Mouse (Mus musculus): ENCODE data around the gene Stx6. TPM values are rescaled to one million over a fixed set of nuclear protein-coding genes. Genes with fewer than 3 reads are reported as not detected.

Stx6 gene
- polyA plus RNA-seq, 1 experiment from 2014 or later = 95.4 TPM

- Histone ChIP-seq H3K27ac (peak overlapping the region; percentile 80), H3K4me3 (no peak overlapping the region; the same call in 1 of the 2 replicates), H3K9me3 (replicated peaks) (no peaks in the 10 kb centered on the region), H3K36me3 (peaks cover 58% of the 10 kb centered on the region), H3K27me3 (ENCODE audit: low read depth, poor library complexity, severe bottlenecking) (no peaks in the 10 kb centered on the region), H3K4me1 (peaks cover 74% of the 10 kb centered on the region)
- DNase-seq (ENCODE audit: low spot score) = peak; percentile 64
- WGBS = 39% methylated on average over 14 of the region's 14 CpGs
These were observed 75.6 kb downstream of the Stx6 start for GRCm38 (mm10) chr1:155233931-155234607.

GRCm38 (mm10) chr1:155235641-155236040 lies 77.1 kb downstream of the Stx6 start:
- WGBS = 26% methylated on average over 2 of the region's 2 CpGs
- Histone ChIP-seq H3K27me3 (ENCODE audit: low read depth, poor library complexity, severe bottlenecking) (no peaks in the 10 kb centered on the region), H3K27ac (0 out of 2 replicates have a peak overlapping the region, but pooled peaks have one; percentile 53), H3K9me3 (replicated peaks) (no peaks in the 10 kb centered on the region), H3K36me3 (peaks cover 71% of the 10 kb centered on the region), H3K4me3 (no peak overlapping the region), H3K4me1 (peaks cover 68% of the 10 kb centered on the region)
- no peak for DNase-seq (ENCODE audit: low spot score)

- WGBS = 79% methylated on average over 13 of the region's 13 CpGs
- DNase-seq (ENCODE audit: low spot score) = no peak
- no peaks in the 10 kb centered on the region for H3K27me3 ChIP-seq (ENCODE audit: low read depth, poor library complexity, severe bottlenecking)
- H3K9me3 ChIP-seq (replicated peaks) = no peaks in the 10 kb centered on the region
- H3K4me3 ChIP-seq = no peak overlapping the region
- peak overlapping the region; percentile 50 for H3K27ac ChIP-seq
- H3K4me1 ChIP-seq = peaks cover 62% of the 10 kb centered on the region
- peaks cover 73% of the 10 kb centered on the region for H3K36me3 ChIP-seq
These were observed 78.0 kb downstream of the Stx6 start for GRCm38 (mm10) chr1:155236306-155237024.

- Histone ChIP-seq H3K36me3 (peaks cover 71% of the 10 kb centered on the region), H3K4me1 (peaks cover 63% of the 10 kb centered on the region), H3K27me3 (ENCODE audit: low read depth, poor library complexity, severe bottlenecking) (no peaks in the 10 kb centered on the region), H3K9me3 (replicated peaks) (no peaks in the 10 kb centered on the region), H3K27ac (peak overlapping the region; percentile 37; the same call in 1 of the 2 replicates), H3K4me3 (no peak overlapping the region)
- no peak for DNase-seq (ENCODE audit: low spot score)
- 88% methylated on average over 11 of the region's 11 CpGs for WGBS
These were observed 78.9 kb downstream of the Stx6 start for GRCm38 (mm10) chr1:155237390-155237789.

- Histone ChIP-seq H3K4me3 (no peak overlapping the region), H3K9me3 (replicated peaks) (no peaks in the 10 kb centered on the region), H3K27ac (no peak overlapping the region), H3K27me3 (ENCODE audit: low read depth, poor library complexity, severe bottlenecking) (no peaks in the 10 kb centered on the region), H3K36me3 (peaks cover 66% of the 10 kb centered on the region), H3K4me1 (peaks cover 57% of the 10 kb centered on the region)
- DNase-seq (ENCODE audit: low spot score) = no peak
- 91% methylated on average over 5 of the region's 5 CpGs for WGBS
These were observed 79.6 kb downstream of the Stx6 start for GRCm38 (mm10) chr1:155238126-155238525.

GRCm38 (mm10) chr1:155239169-155239568 lies 80.7 kb downstream of the Stx6 start:
- H3K4me3 ChIP-seq = no peak overlapping the region
- H3K4me1 ChIP-seq = peaks cover 56% of the 10 kb centered on the region
- 88% methylated on average over 4 of the region's 4 CpGs for WGBS
- no peak for DNase-seq (ENCODE audit: low spot score)
- H3K27ac ChIP-seq = no peak overlapping the region
- H3K9me3 ChIP-seq (replicated peaks) = no peaks in the 10 kb centered on the region
- peaks cover 62% of the 10 kb centered on the region for H3K36me3 ChIP-seq
- no peaks in the 10 kb centered on the region for H3K27me3 ChIP-seq (ENCODE audit: low read depth, poor library complexity, severe bottlenecking)

GRCm38 (mm10) chr1:155239962-155240717 lies 81.6 kb downstream of the Stx6 start:
- 87% methylated on average over 6 of the region's 6 CpGs for WGBS
- Histone ChIP-seq H3K4me3 (no peak overlapping the region), H3K27ac (no peak overlapping the region), H3K9me3 (replicated peaks) (no peaks in the 10 kb centered on the region), H3K36me3 (peaks cover 62% of the 10 kb centered on the region), H3K27me3 (ENCODE audit: low read depth, poor library complexity, severe bottlenecking) (0 out of 2 replicates have a peak, but pooled peaks cover 1% of the 10 kb centered on the region), H3K4me1 (peaks cover 57% of the 10 kb centered on the region)
- no peak for DNase-seq (ENCODE audit: low spot score)

- Histone ChIP-seq H3K36me3 (peaks cover 52% of the 10 kb centered on the region), H3K4me3 (no peak overlapping the region), H3K27me3 (ENCODE audit: low read depth, poor library complexity, severe bottlenecking) (0 out of 2 replicates have a peak, but pooled peaks cover 7% of the 10 kb centered on the region), H3K4me1 (peaks cover 43% of the 10 kb centered on the region), H3K9me3 (replicated peaks) (no peaks in the 10 kb centered on the region), H3K27ac (no peak overlapping the region)
- no peak for DNase-seq (ENCODE audit: low spot score)
- 84% methylated on average over 12 of the region's 12 CpGs for WGBS
These were observed 83.4 kb downstream of the Stx6 start for GRCm38 (mm10) chr1:155241701-155242487.

- Histone ChIP-seq H3K27ac (no peak overlapping the region), H3K4me1 (peaks cover 45% of the 10 kb centered on the region), H3K4me3 (no peak overlapping the region), H3K9me3 (replicated peaks) (no peaks in the 10 kb centered on the region), H3K36me3 (peaks cover 46% of the 10 kb centered on the region), H3K27me3 (ENCODE audit: low read depth, poor library complexity, severe bottlenecking) (0 out of 2 replicates have a peak, but pooled peaks cover 9% of the 10 kb centered on the region)
- 87% methylated on average over 1 of the region's 1 CpGs for WGBS
- DNase-seq (ENCODE audit: low spot score) = no peak
These were observed 83.9 kb downstream of the Stx6 start for GRCm38 (mm10) chr1:155242488-155242745.

- H3K27ac ChIP-seq = peak within 1 kb of the TSS; percentile 96
- H3K27me3 ChIP-seq (ENCODE audit: low read depth, poor library complexity, severe bottlenecking) = 0 out of 2 replicates have a peak, but pooled peaks cover 18% of the 10 kb centered on the region
- 1% methylated on average over 85 of the region's 85 CpGs for WGBS
- no peaks in the 10 kb centered on the region for H3K9me3 ChIP-seq (replicated peaks)
- peaks cover 44% of the 10 kb centered on the region for H3K4me1 ChIP-seq
- peaks cover 31% of the 10 kb centered on the region for H3K36me3 ChIP-seq
- DNase-seq (ENCODE audit: low spot score) = peak; percentile 83
- peak within 1 kb of the TSS; percentile 76 for H3K4me3 ChIP-seq
These were observed 85.6 kb downstream of the Stx6 start, which contains the start of gene BC034090 for GRCm38 (mm10) chr1:155243797-155244770. TSS of gene BC034090 (minus strand) at chr1:155244444.

GRCm38 (mm10) chr1:155244771-155245211 lies 86.3 kb downstream of the Stx6 start:
- Histone ChIP-seq H3K27ac (peak overlapping the region; percentile 96), H3K9me3 (replicated peaks) (no peaks in the 10 kb centered on the region), H3K4me3 (peak overlapping the region; percentile 76), H3K36me3 (peaks cover 24% of the 10 kb centered on the region), H3K4me1 (peaks cover 39% of the 10 kb centered on the region), H3K27me3 (ENCODE audit: low read depth, poor library complexity, severe bottlenecking) (0 out of 2 replicates have a peak, but pooled peaks cover 19% of the 10 kb centered on the region)
- 2% methylated on average over 29 of the region's 29 CpGs for WGBS
- no peak for DNase-seq (ENCODE audit: low spot score)

All from limb, embryonic 10.5 days (tissue).